In the genomic region with DNA sequence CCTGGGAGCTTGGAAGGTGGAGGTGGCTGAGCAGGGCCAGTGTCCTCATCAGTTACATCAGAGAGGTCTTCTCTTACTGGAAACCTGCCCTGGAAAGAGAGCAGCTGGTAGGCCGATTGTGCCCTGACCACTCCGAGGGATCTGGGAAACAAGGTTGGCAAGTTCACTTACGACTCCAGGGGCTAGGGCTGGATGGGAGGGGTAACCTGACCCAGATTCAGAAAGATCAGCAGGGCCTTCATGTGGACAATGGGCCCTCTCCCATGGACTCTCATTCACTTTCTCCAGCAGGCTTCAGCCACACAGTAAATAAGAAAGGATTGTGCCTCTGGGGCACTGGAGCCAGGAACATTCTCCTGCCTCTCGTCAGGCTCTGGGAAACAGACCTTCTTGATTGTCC, we compare ENCODE assay signal across 22 mouse cellular contexts. TPM values are rescaled to one million over a fixed set of nuclear protein-coding genes. Genes with fewer than 3 reads are reported as not detected.
DNase-seq lines count a peak whose midpoint lies in the region; ATAC-seq and TF ChIP-seq lines count a peak whose summit lies in the region.
"Had no signal": no experiment of that assay in that cellular context is flagged by ENCODE, and none has a peak within 500 bp of the region (broad histone marks: within the 10 kb centered on the region; RNA-seq: fewer than 3 reads in every experiment).

No protein-coding gene starts in this region.

- intact Hi-C loops in gastrocnemius, adult 2 months (cut with DNase I), result no loop called here

- H3K9me3 ChIP-seq in limb, embryonic 11.5 days (ENCODE audit: control insufficient read depth, low read length), result no peaks in the 10 kb centered on the region
- H3K9me3 ChIP-seq in limb, embryonic 10.5 days (replicated peaks), result no peaks in the 10 kb centered on the region
- H3K9me3 ChIP-seq: embryonic facial prominence, embryonic 10.5 days; forebrain, embryonic 13.5 days; heart, embryonic 10.5 days; heart, embryonic 15.5 days; hindbrain, embryonic 10.5 days; intestine, embryonic 15.5 days had no signal

- H3K27ac ChIP-seq in gastrocnemius, adult 2 months, result no peak overlapping the region
- H3K27ac ChIP-seq in limb, embryonic 11.5 days (replicated peaks; ENCODE audit: low read depth, low read length), result no peak overlapping the region
- H3K27ac ChIP-seq in limb, embryonic 10.5 days, result no peak overlapping the region
- 0 out of 2 replicates have a peak overlapping the region, but pooled peaks have one; percentile 22 for H3K27ac ChIP-seq in olfactory bulb, adult 2 months (ENCODE audit: insufficient read depth, low read depth, low read length)
- H3K27ac ChIP-seq: embryonic facial prominence, embryonic 10.5 days; forebrain, embryonic 13.5 days; heart, embryonic 10.5 days; heart, embryonic 15.5 days; hindbrain, embryonic 10.5 days; hindbrain, embryonic 14.5 days; intestine, embryonic 15.5 days had no signal

- no peak for ATAC-seq in limb, embryonic 11.5 days (ENCODE audit: insufficient number of reproducible peaks, low FRiP score, low TSS enrichment, low read depth)
- ATAC-seq: CD4-positive, CD25-positive, alpha-beta regulatory T cell, adult 4 months; forebrain, embryonic 13.5 days; forebrain, postnatal 0 days; intestine, embryonic 15.5 days had no signal

- no peak overlapping the region for H3K4me3 ChIP-seq in gastrocnemius, adult 2 months
- H3K4me3 ChIP-seq in limb, embryonic 11.5 days (ENCODE audit: low read depth, low read length), result no peak overlapping the region
- no peak overlapping the region for H3K4me3 ChIP-seq in limb, embryonic 10.5 days
- H3K4me3 ChIP-seq in olfactory bulb, adult 2 months (ENCODE audit: insufficient read depth, low read depth, low read length), result no peak overlapping the region
- H3K4me3 ChIP-seq: embryonic facial prominence, embryonic 10.5 days; forebrain, embryonic 13.5 days; heart, embryonic 10.5 days; heart, embryonic 15.5 days; hindbrain, embryonic 10.5 days; intestine, embryonic 15.5 days had no signal

- no peak overlapping the region for H3K9ac ChIP-seq in limb, embryonic 11.5 days (ENCODE audit: low read length)
- H3K9ac ChIP-seq: forebrain, embryonic 13.5 days; forebrain, postnatal 0 days; heart, embryonic 15.5 days; hindbrain, embryonic 14.5 days; intestine, embryonic 15.5 days had no signal

- peaks cover 10% of the 10 kb centered on the region for H3K27me3 ChIP-seq in limb, embryonic 11.5 days (ENCODE audit: control insufficient read depth, insufficient read depth, low read length)
- H3K27me3 ChIP-seq in limb, embryonic 10.5 days (ENCODE audit: low read depth, poor library complexity, severe bottlenecking), result peaks cover 17% of the 10 kb centered on the region

- no peak for TF ChIP-seq CTCF in gastrocnemius, adult 2 months (IDR thresholded peaks at IDR 0.05)
- no peak for TF ChIP-seq CTCF in olfactory bulb, adult 2 months (IDR thresholded peaks at IDR 0.05; ENCODE audit: insufficient read depth, low read depth, low read length)

- H3K4me2 ChIP-seq in limb, embryonic 11.5 days (ENCODE audit: low read depth, severe bottlenecking), result no peak overlapping the region
- H3K4me2 ChIP-seq: forebrain, embryonic 13.5 days; heart, embryonic 15.5 days; hindbrain, embryonic 14.5 days; intestine, embryonic 15.5 days had no signal

- 90% methylated on average over 4 of the region's 4 CpGs for WGBS in limb, embryonic 11.5 days
- 92% methylated on average over 4 of the region's 4 CpGs for WGBS in limb, embryonic 10.5 days
- WGBS in olfactory bulb, adult 2 months, result 44% methylated on average over 4 of the region's 4 CpGs

- peaks cover 15% of the 10 kb centered on the region for H3K36me3 ChIP-seq in limb, embryonic 11.5 days (ENCODE audit: control insufficient read depth, insufficient read depth, low read length)
- H3K36me3 ChIP-seq in limb, embryonic 10.5 days, result peaks cover 74% of the 10 kb centered on the region

- H3K4me1 ChIP-seq in limb, embryonic 11.5 days (ENCODE audit: control insufficient read depth, insufficient read depth, low read length), result peaks cover 5% of the 10 kb centered on the region; the same call in 1 of the 2 replicates
- peaks cover 34% of the 10 kb centered on the region for H3K4me1 ChIP-seq in limb, embryonic 10.5 days
- H3K4me1 ChIP-seq in olfactory bulb, adult 2 months (ENCODE audit: control insufficient read depth, insufficient read depth, low read length), result peaks cover 33% of the 10 kb centered on the region

- DNase-seq in cerebellum, adult 11-12 months, result peak; percentile 50
- DNase-seq in cerebellum, adult 9-10 months, result no peak
- peak; percentile 10 for DNase-seq in gastrocnemius, adult 2 months
- no peak for DNase-seq in gastrocnemius, adult 18-20 months (ENCODE audit: low spot score)
- peak; percentile 18 for DNase-seq in limb, embryonic 11.5 days (ENCODE audit: low spot score)
- no peak for DNase-seq in limb, embryonic 10.5 days (ENCODE audit: low spot score)
- no peak for DNase-seq in ovary, postnatal 36 days (ENCODE audit: low spot score)
- DNase-seq: adrenal gland, adult 8-10 months; adrenal gland, postnatal 36 days; B cell, adult 2 months; forebrain, postnatal 0 days; heart, adult 18-20 months; heart, postnatal 14 days had no signal

- TF ChIP-seq POLR2A in olfactory bulb, adult 2 months (IDR thresholded peaks at IDR 0.05; ENCODE audit: insufficient read depth, low read depth, low read length), result no peak

RNA-seq across cellular contexts. Expression of a gene that starts 3.3 kb away (rescaled TPM):
- not detected for total RNA-seq in gastrocnemius, adult 2 months (2021)
- total RNA-seq in gastrocnemius, adult 18-20 months (2021), result not detected
- 0.04 TPM in 1 of 2 replicates, not detected in the other for polyA plus RNA-seq in limb, embryonic 11.5 days (2014; fragmentation: Nextera tagmentation; extraction: Ambion mirVana)
- polyA plus RNA-seq in limb, embryonic 10.5 days (2016; fragmentation: Nextera tagmentation; extraction: Ambion mirVana), result 0.06 and 0.08 TPM in 2 replicates
- polyA plus RNA-seq in olfactory bulb, adult 2 months (2012; ENCODE audit: insufficient read depth, insufficient read length, low replicate concordance, missing spikeins), result not detected in 2 replicates
- polyA plus RNA-seq: CD4-positive, CD25-positive, alpha-beta regulatory T cell, adult 4 months had no signal

RNA-seq across cellular contexts. Expression of a gene that starts 9.8 kb away (rescaled TPM):
- 10 to 100 TPM; 52.7 to 64.7 TPM for total RNA-seq in gastrocnemius, adult 2 months (2021)
- 10 to 100 TPM; 54.6 to 57.5 TPM for total RNA-seq in gastrocnemius, adult 18-20 months (2021)
- 161 and 162 TPM in 2 replicates for polyA plus RNA-seq in limb, embryonic 11.5 days (2014; fragmentation: Nextera tagmentation; extraction: Ambion mirVana)
- 157 and 161 TPM in 2 replicates for polyA plus RNA-seq in limb, embryonic 10.5 days (2016; fragmentation: Nextera tagmentation; extraction: Ambion mirVana)
- polyA plus RNA-seq in olfactory bulb, adult 2 months (2012; ENCODE audit: insufficient read depth, insufficient read length, low replicate concordance, missing spikeins), result not detected in 2 replicates

RNA-seq across cellular contexts. Expression of a gene that starts 10.2 kb away (rescaled TPM):
- total RNA-seq in gastrocnemius, adult 2 months (2021), result 1 to 10 TPM; 1.6 to 4.0 TPM
- under 1 TPM; 0.12 to 0.34 TPM for total RNA-seq in gastrocnemius, adult 18-20 months (2021)
- 3.1 and 7.0 TPM in 2 replicates for polyA plus RNA-seq in limb, embryonic 11.5 days (2014; fragmentation: Nextera tagmentation; extraction: Ambion mirVana)
- 2.3 and 8.2 TPM in 2 replicates for polyA plus RNA-seq in limb, embryonic 10.5 days (2016; fragmentation: Nextera tagmentation; extraction: Ambion mirVana)
- polyA plus RNA-seq in olfactory bulb, adult 2 months (2012; ENCODE audit: insufficient read depth, insufficient read length, low replicate concordance, missing spikeins), result not detected in 2 replicates

RNA-seq across cellular contexts. Expression of a gene that starts 23.5 kb away (rescaled TPM):
- 10 to 100 TPM; 85.6 to 95.2 TPM for total RNA-seq in gastrocnemius, adult 2 months (2021)
- 10 to 100 TPM; 75.3 to 82.5 TPM for total RNA-seq in gastrocnemius, adult 18-20 months (2021)
- polyA plus RNA-seq in limb, embryonic 11.5 days (2014; fragmentation: Nextera tagmentation; extraction: Ambion mirVana), result 59.3 and 65.6 TPM in 2 replicates
- polyA plus RNA-seq in limb, embryonic 10.5 days (2016; fragmentation: Nextera tagmentation; extraction: Ambion mirVana), result 83.3 and 88.5 TPM in 2 replicates
- polyA plus RNA-seq in olfactory bulb, adult 2 months (2012; ENCODE audit: insufficient read depth, insufficient read length, low replicate concordance, missing spikeins), result not detected in 2 replicates

RNA-seq across cellular contexts. Expression of a gene that starts 27.2 kb away (rescaled TPM):
- total RNA-seq in gastrocnemius, adult 2 months (2021), result 100 to 1,000 TPM; 152 to 179 TPM
- 100 to 1,000 TPM; 179 to 182 TPM for total RNA-seq in gastrocnemius, adult 18-20 months (2021)
- polyA plus RNA-seq in limb, embryonic 11.5 days (2014; fragmentation: Nextera tagmentation; extraction: Ambion mirVana), result 324 and 330 TPM in 2 replicates
- polyA plus RNA-seq in limb, embryonic 10.5 days (2016; fragmentation: Nextera tagmentation; extraction: Ambion mirVana), result 307 and 320 TPM in 2 replicates
- polyA plus RNA-seq in olfactory bulb, adult 2 months (2012; ENCODE audit: insufficient read depth, insufficient read length, low replicate concordance, missing spikeins), result not detected in 2 replicates

Comparison
In these comparisons a context has a peak if more than half of its experiments do, and no peak if none do; other contexts are left out.
1. DNase-seq: peak in cerebellum, adult 11-12 months (single experiment), gastrocnemius, adult 2 months (single experiment) and limb, embryonic 11.5 days (single experiment); none in cerebellum, adult 9-10 months (single experiment), gastrocnemius, adult 18-20 months (single experiment), limb, embryonic 10.5 days (single experiment) and ovary, postnatal 36 days (single experiment).
2. RNA of a gene that starts 9.8 kb away (polyA plus RNA-seq): 161 to 162 TPM in limb, embryonic 11.5 days and 157 to 161 TPM in limb, embryonic 10.5 days; not detected in olfactory bulb, adult 2 months; every median in the first group is over 100 times any median in the second.